Comparison of ENCODE assay signal across 8 mouse cellular contexts in the genomic region with DNA sequence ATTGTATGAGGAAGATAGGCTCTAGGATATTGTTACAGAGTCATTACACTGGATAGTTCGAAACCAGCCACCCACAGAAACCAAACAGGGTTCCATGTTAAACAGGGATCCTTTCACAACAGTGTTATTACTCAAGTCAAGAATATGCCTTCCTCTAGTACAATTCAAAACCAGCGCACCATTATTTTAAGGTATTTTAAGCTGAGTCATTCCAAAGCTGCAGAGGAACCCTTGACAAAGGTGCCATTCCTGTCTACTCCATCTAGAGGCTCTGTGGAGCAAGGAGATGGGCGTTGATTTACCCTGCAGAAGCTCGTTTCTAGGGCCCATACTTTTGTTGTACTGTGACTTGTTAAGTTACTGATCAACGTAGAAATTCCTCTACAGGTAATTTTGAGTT. TPM values are rescaled to one million over a fixed set of nuclear protein-coding genes. Genes with fewer than 3 reads are reported as not detected.
A peak's percentile ranks its signal among the peaks of the same experiment; 100 is the strongest.
DNase-seq lines count a peak whose midpoint lies in the region; ATAC-seq lines count a peak whose summit lies in the region.

No protein-coding gene starts in this region.

- H3K36me3 ChIP-seq in embryonic facial prominence, embryonic 15.5 days = peaks cover 3% of the 10 kb centered on the region; the same call in 1 of the 2 replicates
- H3K36me3 ChIP-seq in kidney, embryonic 14.5 days (ENCODE audit: control insufficient read depth, insufficient read depth, low read length) = peaks cover 26% of the 10 kb centered on the region
- peaks cover 10% of the 10 kb centered on the region; the same call in 1 of the 2 replicates for H3K36me3 ChIP-seq in midbrain, embryonic 13.5 days

- H3K4me2 ChIP-seq in embryonic facial prominence, embryonic 15.5 days (replicated peaks) = peak overlapping the region; percentile 28
- peak overlapping the region; percentile 41 for H3K4me2 ChIP-seq in kidney, embryonic 14.5 days (replicated peaks; ENCODE audit: low read depth, low read length)
- H3K4me2 ChIP-seq in midbrain, embryonic 13.5 days (replicated peaks) = peak overlapping the region; percentile 43

- no peak for ATAC-seq in embryonic facial prominence, embryonic 15.5 days (ENCODE audit: insufficient number of reproducible peaks, low FRiP score, low TSS enrichment, low read depth)
- ATAC-seq in kidney, embryonic 14.5 days (ENCODE audit: low FRiP score, low TSS enrichment) = no peak
- no peak for ATAC-seq in midbrain, embryonic 13.5 days
- ATAC-seq in cerebellum, adult (ENCODE audit: insufficient number of reproducible peaks, low FRiP score, low TSS enrichment) = no peak

- peaks cover 13% of the 10 kb centered on the region for H3K4me1 ChIP-seq in embryonic facial prominence, embryonic 15.5 days
- peaks cover 11% of the 10 kb centered on the region for H3K4me1 ChIP-seq in kidney, embryonic 14.5 days (ENCODE audit: control insufficient read depth, insufficient read depth, low read length)
- peaks cover 48% of the 10 kb centered on the region for H3K4me1 ChIP-seq in midbrain, embryonic 13.5 days (replicated peaks)

- peak; percentile 14 to 29 for DNase-seq in spleen, postnatal 10 days (ENCODE audit: low spot score in 2 of 2)
- DNase-seq in spleen, postnatal 14 days (ENCODE audit: low spot score in 2 of 2) = no peak
- DNase-seq in adrenal gland, postnatal 36 days = no peak
- DNase-seq in cerebellum, postnatal 14 days = no peak

- no peaks in the 10 kb centered on the region for H3K9me3 ChIP-seq in embryonic facial prominence, embryonic 15.5 days (replicated peaks)
- H3K9me3 ChIP-seq in kidney, embryonic 14.5 days (ENCODE audit: control insufficient read depth, low read length) = no peaks in the 10 kb centered on the region
- no peaks in the 10 kb centered on the region for H3K9me3 ChIP-seq in midbrain, embryonic 13.5 days

- H3K9ac ChIP-seq in embryonic facial prominence, embryonic 15.5 days = no peak overlapping the region
- 0 out of 2 replicates have a peak overlapping the region, but pooled peaks have one; percentile 23 for H3K9ac ChIP-seq in kidney, embryonic 14.5 days (ENCODE audit: low read depth, low read length)
- no peak overlapping the region for H3K9ac ChIP-seq in midbrain, embryonic 13.5 days (replicated peaks)

- no peaks in the 10 kb centered on the region for H3K27me3 ChIP-seq in embryonic facial prominence, embryonic 15.5 days
- H3K27me3 ChIP-seq in kidney, embryonic 14.5 days (ENCODE audit: control insufficient read depth, insufficient read depth, low read length) = no peaks in the 10 kb centered on the region
- H3K27me3 ChIP-seq in midbrain, embryonic 13.5 days = no peaks in the 10 kb centered on the region

- no peak overlapping the region for H3K27ac ChIP-seq in embryonic facial prominence, embryonic 15.5 days (replicated peaks)
- no peak overlapping the region for H3K27ac ChIP-seq in kidney, embryonic 14.5 days (ENCODE audit: low read depth, low read length)
- no peak overlapping the region for H3K27ac ChIP-seq in midbrain, embryonic 13.5 days

- WGBS in embryonic facial prominence, embryonic 15.5 days = 50% methylated on average over 5 of the region's 5 CpGs
- WGBS in kidney, embryonic 14.5 days = 54% methylated on average over 5 of the region's 5 CpGs
- WGBS in midbrain, embryonic 13.5 days = 46% methylated on average over 5 of the region's 5 CpGs

- peak overlapping the region; percentile 19; the same call in 1 of the 2 replicates for H3K4me3 ChIP-seq in embryonic facial prominence, embryonic 15.5 days (replicated peaks)
- peak overlapping the region; percentile 26 for H3K4me3 ChIP-seq in kidney, embryonic 14.5 days (ENCODE audit: low read length)
- H3K4me3 ChIP-seq in midbrain, embryonic 13.5 days (replicated peaks) = peak overlapping the region; percentile 24

RNA-seq across cellular contexts. Expression of a gene that starts 2.3 kb away (rescaled TPM):
- 83.2 and 84.7 TPM in 2 replicates for polyA plus RNA-seq in embryonic facial prominence, embryonic 15.5 days (2015; fragmentation: Nextera tagmentation; extraction: Ambion mirVana)
- polyA plus RNA-seq in kidney, embryonic 14.5 days (2014; fragmentation: Nextera tagmentation; extraction: Ambion mirVana) = 155 and 171 TPM in 2 replicates
- polyA plus RNA-seq in midbrain, embryonic 13.5 days (2015; fragmentation: Nextera tagmentation; extraction: Ambion mirVana) = 112 and 113 TPM in 2 replicates
- total RNA-seq in adrenal gland, postnatal 36 days (2021) = 10 to 100 TPM; 30.4 to 30.7 TPM

RNA-seq across cellular contexts. Expression of a gene that starts 31.4 kb away (rescaled TPM):
- 9.4 and 10.9 TPM in 2 replicates for polyA plus RNA-seq in embryonic facial prominence, embryonic 15.5 days (2015; fragmentation: Nextera tagmentation; extraction: Ambion mirVana)
- 9.4 and 18.8 TPM in 2 replicates for polyA plus RNA-seq in kidney, embryonic 14.5 days (2014; fragmentation: Nextera tagmentation; extraction: Ambion mirVana)
- 9.8 and 10.4 TPM in 2 replicates for polyA plus RNA-seq in midbrain, embryonic 13.5 days (2015; fragmentation: Nextera tagmentation; extraction: Ambion mirVana)
- total RNA-seq in adrenal gland, postnatal 36 days (2021) = 10 to 100 TPM in 1 of 2 experiments, 1 to 10 TPM in 1; 7.0 to 12.5 TPM

Comparison
In these comparisons a context has a peak if more than half of its experiments do, and no peak if none do; other contexts are left out.
1. DNase-seq: peak in spleen, postnatal 10 days (2 of 2); none in spleen, postnatal 14 days (0 of 2), adrenal gland, postnatal 36 days (0 of 2) and cerebellum, postnatal 14 days (0 of 2).
2. Peak in every context shown above with its lines, with median percentiles within 50 percentile points of each other: H3K4me2 ChIP-seq and H3K4me3 ChIP-seq.